Mouse (Mus musculus): Measurements from ENCODE around the gene Sorl1.
"Not testable (repeated sequence)": the region's sequence is repeated elsewhere in the genome, so short reads cannot be mapped to it uniquely, and the experiment has no call there.

Sorl1 gene

GRCm38 (mm10) chr9:42094028-42094551, 30.0 kb downstream of the Sorl1 start:
- DNase-seq (ENCODE audit: low read depth), result no peak

GRCm38 (mm10) chr9:42092749-42093148, 31.3 kb downstream of the Sorl1 start:
- no peak for DNase-seq (ENCODE audit: low read depth)

GRCm38 (mm10) chr9:42091561-42091960, 32.5 kb downstream of the Sorl1 start:
- DNase-seq (ENCODE audit: low read depth), result no peak

GRCm38 (mm10) chr9:42087921-42088320, 36.2 kb downstream of the Sorl1 start:
- DNase-seq (ENCODE audit: low read depth), result peak; percentile 26

- DNase-seq (ENCODE audit: low read depth), result no peak
Observed at GRCm38 (mm10) chr9:42085970-42086369, 38.1 kb downstream of the Sorl1 start.

GRCm38 (mm10) chr9:42083661-42084067, 40.4 kb downstream of the Sorl1 start:
- no peak for DNase-seq (ENCODE audit: low read depth)

- no peak for DNase-seq (ENCODE audit: low read depth)
Observed at GRCm38 (mm10) chr9:42081681-42082530, 42.2 kb downstream of the Sorl1 start.

- no peak for DNase-seq (ENCODE audit: low read depth)
Observed at GRCm38 (mm10) chr9:42080671-42081070, 43.4 kb downstream of the Sorl1 start.

GRCm38 (mm10) chr9:42077112-42077845, 46.8 kb downstream of the Sorl1 start:
- DNase-seq (ENCODE audit: low read depth), result no peak

- no peak for DNase-seq (ENCODE audit: low read depth)
Observed at GRCm38 (mm10) chr9:42076256-42076849, 47.7 kb downstream of the Sorl1 start.

- no peak for DNase-seq (ENCODE audit: low read depth)
Observed at GRCm38 (mm10) chr9:42075241-42075640, 48.9 kb downstream of the Sorl1 start.

GRCm38 (mm10) chr9:42072010-42072409, 52.1 kb downstream of the Sorl1 start:
- DNase-seq (ENCODE audit: low read depth), result no peak

GRCm38 (mm10) chr9:42070856-42071255, 53.2 kb downstream of the Sorl1 start:
- DNase-seq (ENCODE audit: low read depth), result no peak

GRCm38 (mm10) chr9:42069471-42069870, 54.6 kb downstream of the Sorl1 start:
- no peak for DNase-seq (ENCODE audit: low read depth)

GRCm38 (mm10) chr9:42067950-42068349, 56.1 kb downstream of the Sorl1 start:
- no peak for DNase-seq (ENCODE audit: low read depth)

- no peak for DNase-seq (ENCODE audit: low read depth)
Observed at GRCm38 (mm10) chr9:42065756-42066155, 58.3 kb downstream of the Sorl1 start.

- no peak for DNase-seq (ENCODE audit: low read depth)
Observed at GRCm38 (mm10) chr9:42063391-42063790, 60.7 kb downstream of the Sorl1 start.

- DNase-seq (ENCODE audit: low read depth), result no peak
Observed at GRCm38 (mm10) chr9:42062269-42062668, 61.8 kb downstream of the Sorl1 start.

- DNase-seq (ENCODE audit: low read depth), result not testable (repeated sequence)
Observed at GRCm38 (mm10) chr9:42059006-42059405, 65.1 kb downstream of the Sorl1 start.

- no peak for DNase-seq (ENCODE audit: low read depth)
Observed at GRCm38 (mm10) chr9:42056591-42056990, 67.5 kb downstream of the Sorl1 start.

GRCm38 (mm10) chr9:42055378-42055777, 68.7 kb downstream of the Sorl1 start:
- no peak for DNase-seq (ENCODE audit: low read depth)

Data from fibroblast of lung, adult 2 months (primary cell).